Mouse (Mus musculus) neural tube, embryonic 14.5 days (tissue): ENCODE measurements around the gene Lurap1. TPM values are rescaled to one million over a fixed set of nuclear protein-coding genes. Genes with fewer than 3 reads are reported as not detected.

Experiments used
- ATAC-seq: fragments of 200-750 bp; cut with Nextera tagmentation; 2 replicates; pipeline ENCODE4 v1.8.0; 2017; ENCODE audit warnings: low read depth, mild to moderate bottlenecking, moderate TSS enrichment, moderate library complexity
- H3K27ac ChIP-seq: fragments of 300-500 bp; sonication (generic); 2 replicates; pipeline ENCODE4 v1.5.1; 2014; ENCODE audit warnings: low read depth, mild to moderate bottlenecking, control low read depth, low read length, moderate library complexity, mixed read lengths
- H3K27me3 ChIP-seq: fragments of 300-500 bp; sonication (generic); 2 replicates; pipeline ENCODE4 v1.6.1; 2014; ENCODE audit warnings: low read length; ENCODE audit not compliant: control insufficient read depth, insufficient read depth
- H3K36me3 ChIP-seq: fragments of 300-500 bp; sonication (generic); 2 replicates; pipeline ENCODE4 v1.6.1; 2014; ENCODE audit warnings: low read length, mixed read lengths; ENCODE audit not compliant: control insufficient read depth, insufficient read depth
- H3K4me1 ChIP-seq: fragments of 300-500 bp; sonication (generic); 2 replicates; pipeline ENCODE4 v1.6.1; 2014; ENCODE audit warnings: low read length; ENCODE audit not compliant: control insufficient read depth, insufficient read depth
- H3K4me2 ChIP-seq: fragments of 300-500 bp; sonication (generic); 2 replicates; pipeline ENCODE4 v1.6.1; 2014; ENCODE audit warnings: mild to moderate bottlenecking, low read depth, low read length, control low read depth
- H3K4me3 ChIP-seq: fragments of 300-500 bp; sonication (generic); 2 replicates; pipeline ENCODE4 v1.5.1; 2014; ENCODE audit warnings: low read depth, low read length, control low read depth, mixed read lengths
- H3K9ac ChIP-seq: fragments of 300-500 bp; sonication (generic); replicated peaks from 2 replicates; pipeline ENCODE4 v1.6.1; 2014; ENCODE audit warnings: low read depth, mild to moderate bottlenecking, control low read depth, low read length, mixed read lengths
- H3K9me3 ChIP-seq: fragments of 300-500 bp; sonication (generic); 2 replicates; pipeline ENCODE4 v1.6.1; 2016; ENCODE audit warnings: low read length; ENCODE audit not compliant: control insufficient read depth
- WGBS: fragments of 180-500 bp; shearing (Covaris S2); extraction: QIAGEN DNeasy Blood & Tissue Kit; methylation state at CpG from one replicate; pipeline ENCODE4 v1.1.7; 2014; 5-methylcytosine and 5-hydroxymethylcytosine counted together
- polyA plus RNA-seq: library from polyadenylated mRNA; unstranded; fragments of >200 nt; fragmentation: Nextera tagmentation; extraction: Ambion mirVana; gene quantifications from 2 replicates; pipeline ENCODE4 v1.2.1, GENCODE M21; 2014

Lurap1 gene
- polyA plus RNA-seq, 1 experiment from 2014 or later = 2.9 TPM

- Histone ChIP-seq H3K36me3 (peaks cover 22% of the 10 kb centered on the region), H3K9me3 (no peaks in the 10 kb centered on the region), H3K27me3 (no peaks in the 10 kb centered on the region), H3K9ac (peak overlapping the region; percentile 94), H3K27ac (peak overlapping the region; percentile 78), H3K4me1 (peaks cover 7% of the 10 kb centered on the region), H3K4me2 (peak overlapping the region; percentile 73), H3K4me3 (peak overlapping the region; percentile 70)
- WGBS = under 1% methylated on average over 32 of the region's 73 CpGs
- peak; percentile 94 for ATAC-seq
Observed at GRCm38 (mm10) chr4:116150156-116150861, 829 bp downstream of the Lurap1 start.

GRCm38 (mm10) chr4:116149812-116150155 lies 1.4 kb downstream of the Lurap1 start:
- WGBS = 20% methylated on average over 6 of the region's 6 CpGs
- peaks cover 7% of the 10 kb centered on the region for H3K4me1 ChIP-seq
- no peaks in the 10 kb centered on the region for H3K9me3 ChIP-seq
- H3K4me2 ChIP-seq = peak overlapping the region; percentile 73
- H3K36me3 ChIP-seq = peaks cover 18% of the 10 kb centered on the region
- H3K27ac ChIP-seq = peak overlapping the region; percentile 78
- H3K9ac ChIP-seq = peak overlapping the region; percentile 94
- peak; percentile 13; the same call in 1 of the 2 replicates for ATAC-seq
- H3K27me3 ChIP-seq = no peaks in the 10 kb centered on the region
- H3K4me3 ChIP-seq = peak overlapping the region; percentile 70

GRCm38 (mm10) chr4:116143891-116144717 lies 7.0 kb downstream of the Lurap1 start:
- Histone ChIP-seq H3K36me3 (no peaks in the 10 kb centered on the region), H3K4me2 (peak overlapping the region; percentile 97), H3K4me1 (peaks cover 7% of the 10 kb centered on the region; the same call in 1 of the 2 replicates), H3K27ac (no peak overlapping the region), H3K9me3 (no peaks in the 10 kb centered on the region), H3K27me3 (no peaks in the 10 kb centered on the region), H3K9ac (peak overlapping the region; percentile 57), H3K4me3 (peak overlapping the region; percentile 45)
- ATAC-seq = peak; percentile 76
- WGBS = under 1% methylated on average over 40 of the region's 47 CpGs

- H3K4me3 ChIP-seq = peak overlapping the region; percentile 45
- H3K36me3 ChIP-seq = no peaks in the 10 kb centered on the region
- no peak overlapping the region; the same call in 1 of the 2 replicates for H3K9ac ChIP-seq
- ATAC-seq = no peak
- WGBS = 8% methylated on average over 7 of the region's 7 CpGs
- H3K4me2 ChIP-seq = peak overlapping the region; percentile 97
- peaks cover 7% of the 10 kb centered on the region; the same call in 1 of the 2 replicates for H3K4me1 ChIP-seq
- no peak overlapping the region for H3K27ac ChIP-seq
- H3K27me3 ChIP-seq = no peaks in the 10 kb centered on the region
- H3K9me3 ChIP-seq = no peaks in the 10 kb centered on the region
Observed at GRCm38 (mm10) chr4:116143317-116143811, 7.8 kb downstream of the Lurap1 start.

GRCm38 (mm10) chr4:116142269-116142668 lies 8.9 kb downstream of the Lurap1 start:
- H3K27ac ChIP-seq = no peak overlapping the region
- WGBS = 71% methylated on average over 7 of the region's 7 CpGs
- H3K4me3 ChIP-seq = no peak overlapping the region
- H3K27me3 ChIP-seq = no peaks in the 10 kb centered on the region
- H3K4me1 ChIP-seq = peaks cover 7% of the 10 kb centered on the region; the same call in 1 of the 2 replicates
- no peaks in the 10 kb centered on the region for H3K36me3 ChIP-seq
- H3K4me2 ChIP-seq = no peak overlapping the region
- no peak overlapping the region for H3K9ac ChIP-seq
- H3K9me3 ChIP-seq = no peaks in the 10 kb centered on the region
- ATAC-seq = no peak

GRCm38 (mm10) chr4:116141736-116142135 lies 9.4 kb downstream of the Lurap1 start:
- H3K4me2 ChIP-seq = no peak overlapping the region
- no peaks in the 10 kb centered on the region for H3K36me3 ChIP-seq
- H3K9me3 ChIP-seq = no peaks in the 10 kb centered on the region
- H3K27ac ChIP-seq = no peak overlapping the region
- no peak for ATAC-seq
- no peak overlapping the region for H3K4me3 ChIP-seq
- 77% methylated on average over 1 of the region's 1 CpGs for WGBS
- H3K4me1 ChIP-seq = peaks cover 7% of the 10 kb centered on the region; the same call in 1 of the 2 replicates
- H3K9ac ChIP-seq = no peak overlapping the region
- no peaks in the 10 kb centered on the region for H3K27me3 ChIP-seq

- Histone ChIP-seq H3K4me2 (no peak overlapping the region), H3K4me3 (no peak overlapping the region), H3K36me3 (no peaks in the 10 kb centered on the region), H3K9me3 (no peaks in the 10 kb centered on the region), H3K27me3 (no peaks in the 10 kb centered on the region), H3K4me1 (peaks cover 7% of the 10 kb centered on the region; the same call in 1 of the 2 replicates), H3K9ac (no peak overlapping the region), H3K27ac (no peak overlapping the region)
- ATAC-seq = no peak
- 87% methylated on average over 7 of the region's 7 CpGs for WGBS
Observed at GRCm38 (mm10) chr4:116140801-116141574, 10.2 kb downstream of the Lurap1 start.

- WGBS = 53% methylated on average over 13 of the region's 13 CpGs
- Histone ChIP-seq H3K27me3 (no peaks in the 10 kb centered on the region), H3K9me3 (no peaks in the 10 kb centered on the region), H3K9ac (no peak overlapping the region), H3K4me2 (no peak overlapping the region), H3K4me3 (no peak overlapping the region), H3K4me1 (no peaks in the 10 kb centered on the region), H3K27ac (no peak overlapping the region), H3K36me3 (no peaks in the 10 kb centered on the region)
- no peak for ATAC-seq
Observed at GRCm38 (mm10) chr4:116137421-116137996, 13.6 kb downstream of the Lurap1 start.
